Mouse (Mus musculus) stomach, postnatal 0 days (tissue): Measurements from ENCODE around the gene Reps2. TPM values are rescaled to one million over a fixed set of nuclear protein-coding genes. Genes with fewer than 3 reads are reported as not detected.

Source experiments
- ATAC-seq: fragments of 200-750 bp; cut with Nextera tagmentation; 2 replicates; pipeline ENCODE4 v1.8.0; 2017; ENCODE audit not compliant: low FRiP score, low TSS enrichment
- DNase-seq: peaks from one replicate; pipeline ENCODE4 v3.0.0-alpha.2; 2016; ENCODE audit warnings: low spot score
- H3K27ac ChIP-seq: fragments of 300-500 bp; sonication (generic); replicated peaks from 2 replicates; pipeline ENCODE4 v1.5.1; 2014; ENCODE audit warnings: mild to moderate bottlenecking, control low read depth
- H3K27me3 ChIP-seq: fragments of 300-500 bp; sonication (generic); 2 replicates; pipeline ENCODE4 v1.6.1; 2014; ENCODE audit warnings: low read length; ENCODE audit not compliant: control insufficient read depth, insufficient read depth
- H3K36me3 ChIP-seq: fragments of 300-500 bp; sonication (generic); 2 replicates; pipeline ENCODE4 v1.6.1; 2014; ENCODE audit warnings: low read length, mixed read lengths; ENCODE audit not compliant: control insufficient read depth, insufficient read depth
- H3K4me1 ChIP-seq: fragments of 300-500 bp; sonication (generic); replicated peaks from 2 replicates; pipeline ENCODE4 v1.6.1; 2014; ENCODE audit warnings: antibody characterized with exemption; ENCODE audit not compliant: control insufficient read depth, insufficient read depth
- H3K4me2 ChIP-seq: fragments of 300-500 bp; sonication (generic); replicated peaks from 2 replicates; pipeline ENCODE4 v1.6.1; 2014; ENCODE audit warnings: low read depth, mild to moderate bottlenecking, control low read depth, moderate library complexity
- H3K4me3 ChIP-seq: fragments of 300-500 bp; sonication (generic); 2 replicates; pipeline ENCODE4 v1.5.1; 2014; ENCODE audit warnings: low read depth, low read length, control low read depth
- H3K9ac ChIP-seq: fragments of 300-500 bp; sonication (generic); 2 replicates; pipeline ENCODE4 v1.6.1; 2014; ENCODE audit warnings: mild to moderate bottlenecking, low read length, control low read depth, mixed read lengths
- H3K9me3 ChIP-seq: fragments of 300-500 bp; sonication (generic); 2 replicates; pipeline ENCODE4 v1.6.1; 2016; ENCODE audit warnings: low read length; ENCODE audit not compliant: control insufficient read depth
- CTCF ChIP-seq: IDR thresholded peaks from 2 replicates; pipeline ENCODE4 v1.5.1; 2016; ENCODE audit warnings: antibody characterized with exemption, low read depth, mild to moderate bottlenecking, moderate library complexity
- EP300 ChIP-seq: optimal IDR thresholded peaks from 2 replicates; pipeline ENCODE3; 2016; ENCODE audit warnings: antibody characterized with exemption
- WGBS: fragments of 180-500 bp; shearing (Covaris S2); extraction: QIAGEN DNeasy Blood & Tissue Kit; methylation state at CpG from one replicate; pipeline ENCODE4 v1.1.7; 2014; 5-methylcytosine and 5-hydroxymethylcytosine counted together
- polyA plus RNA-seq: library from polyadenylated mRNA; unstranded; fragments of >200 nt; fragmentation: Nextera tagmentation; extraction: Ambion mirVana; gene quantifications from 2 replicates; pipeline ENCODE4 v1.2.1, GENCODE M21; 2015

Gene Reps2
- polyA plus RNA-seq, 1 experiment from 2014 or later, result 0.72 TPM

DNA sequence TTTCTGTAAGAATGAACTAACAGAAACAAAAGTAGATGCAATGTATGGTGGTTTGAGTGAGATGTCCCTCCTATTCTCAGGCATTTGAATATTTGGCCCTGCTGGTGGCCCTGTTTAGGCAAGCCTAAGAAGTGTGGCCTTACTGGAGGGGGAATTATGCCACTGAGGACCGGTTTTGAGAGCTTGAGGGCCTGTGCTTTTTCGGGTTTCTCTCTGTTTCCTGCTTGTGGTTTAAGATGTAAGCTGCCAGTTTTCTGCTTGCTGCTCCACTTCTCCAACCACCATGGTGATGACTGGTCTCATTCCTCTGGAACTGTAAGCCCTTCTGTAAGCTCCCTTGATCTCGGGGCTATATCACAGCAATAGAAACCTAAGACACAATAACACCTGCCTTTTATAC lies 142.5 kb downstream of the Reps2 start:
- H3K9ac ChIP-seq, result no peak overlapping the region
- TF ChIP-seq EP300 (no peak), CTCF (no peak)
- 78% methylated on average over 3 of the region's 3 CpGs for WGBS
- H3K4me3 ChIP-seq, result no peak overlapping the region
- ATAC-seq (no peak), DNase-seq (no peak)
- H3K4me2 ChIP-seq, result no peak overlapping the region
- H3K4me1 ChIP-seq, result no peaks in the 10 kb centered on the region
- no peak overlapping the region for H3K27ac ChIP-seq
- H3K9me3 ChIP-seq, result no peaks in the 10 kb centered on the region
- H3K36me3 ChIP-seq, result no peaks in the 10 kb centered on the region
- no peaks in the 10 kb centered on the region for H3K27me3 ChIP-seq

DNA sequence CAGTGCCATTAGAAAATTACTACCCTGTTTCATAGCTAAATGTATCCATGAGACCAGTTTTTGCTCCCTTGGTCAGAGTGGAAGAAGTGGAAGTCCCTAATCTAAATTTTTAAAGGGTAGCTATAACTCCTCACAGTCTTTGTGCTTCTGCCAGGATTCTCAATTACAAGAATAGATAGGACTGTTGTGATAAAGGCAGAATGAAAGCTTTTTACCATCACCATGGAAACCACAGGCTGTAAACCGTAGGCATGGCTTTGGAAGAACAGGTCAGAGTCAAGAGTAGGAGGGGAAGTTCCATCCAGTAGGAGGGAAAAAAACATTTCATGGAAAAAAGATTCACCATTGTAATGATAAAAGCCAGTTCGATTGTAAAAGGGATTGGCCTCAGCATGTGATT lies 147.0 kb downstream of the Reps2 start:
- WGBS, result 59% methylated on average over 2 of the region's 2 CpGs
- Histone ChIP-seq H3K36me3 (no peaks in the 10 kb centered on the region), H3K9me3 (no peaks in the 10 kb centered on the region), H3K4me1 (no peaks in the 10 kb centered on the region), H3K27ac (no peak overlapping the region), H3K4me2 (no peak overlapping the region), H3K27me3 (no peaks in the 10 kb centered on the region), H3K9ac (no peak overlapping the region), H3K4me3 (no peak overlapping the region)
- ATAC-seq (no peak), DNase-seq (no peak)
- TF ChIP-seq CTCF (no peak), EP300 (no peak)

DNA sequence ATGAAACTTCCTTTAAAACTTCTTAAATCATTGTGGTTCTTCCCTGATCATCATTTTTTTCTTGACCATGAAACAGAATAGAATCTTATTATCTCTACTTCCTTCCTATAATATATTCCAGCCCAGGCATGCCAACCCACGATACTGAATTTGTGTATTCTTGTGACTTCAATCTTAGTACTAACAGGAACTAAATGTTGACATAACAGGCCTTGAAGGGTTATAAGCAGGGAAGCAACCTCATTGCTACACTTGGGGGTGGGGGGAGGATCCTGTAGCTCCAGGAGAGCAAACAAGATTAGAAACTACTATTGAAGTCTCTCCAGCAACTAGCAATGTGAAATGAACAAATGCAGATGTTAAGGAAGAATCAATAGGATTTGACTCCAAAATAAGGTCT lies 154.8 kb downstream of the Reps2 start:
- Histone ChIP-seq H3K36me3 (no peaks in the 10 kb centered on the region), H3K4me3 (no peak overlapping the region), H3K9ac (no peak overlapping the region), H3K4me2 (no peak overlapping the region), H3K27me3 (no peaks in the 10 kb centered on the region), H3K9me3 (no peaks in the 10 kb centered on the region), H3K4me1 (no peaks in the 10 kb centered on the region), H3K27ac (no peak overlapping the region)
- no peak for TF ChIP-seq CTCF
- no peak for TF ChIP-seq EP300
- DNase-seq (no peak), ATAC-seq (no peak)
- 22% methylated on average over 1 of the region's 1 CpGs for WGBS

DNA sequence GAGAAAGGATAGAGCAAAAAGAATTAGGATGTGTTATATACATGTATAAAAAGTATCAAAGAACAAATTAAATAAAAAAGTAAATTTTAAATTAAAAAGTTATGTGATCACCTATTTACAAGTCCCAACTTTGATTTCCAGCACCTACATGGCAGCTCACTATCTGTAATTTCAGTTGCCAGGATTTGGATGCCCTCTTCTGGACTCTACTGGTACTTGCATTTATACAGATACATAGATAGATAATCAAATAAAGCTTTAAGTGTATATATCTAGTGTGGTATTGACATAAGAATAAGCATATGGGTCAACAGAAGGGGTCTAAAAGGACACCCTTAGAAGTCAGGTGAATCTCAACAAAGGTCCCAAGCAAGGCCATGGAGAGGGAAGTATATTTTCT lies 155.7 kb downstream of the Reps2 start:
- H3K4me1 ChIP-seq, result no peaks in the 10 kb centered on the region
- no peak overlapping the region for H3K27ac ChIP-seq
- no peak overlapping the region for H3K4me3 ChIP-seq
- H3K9me3 ChIP-seq, result no peaks in the 10 kb centered on the region
- no peaks in the 10 kb centered on the region for H3K27me3 ChIP-seq
- no peaks in the 10 kb centered on the region for H3K36me3 ChIP-seq
- ATAC-seq, result no peak
- H3K9ac ChIP-seq, result no peak overlapping the region
- no peak overlapping the region for H3K4me2 ChIP-seq
- DNase-seq, result no peak
- no peak for TF ChIP-seq EP300
- TF ChIP-seq CTCF, result peak; percentile 30

DNA sequence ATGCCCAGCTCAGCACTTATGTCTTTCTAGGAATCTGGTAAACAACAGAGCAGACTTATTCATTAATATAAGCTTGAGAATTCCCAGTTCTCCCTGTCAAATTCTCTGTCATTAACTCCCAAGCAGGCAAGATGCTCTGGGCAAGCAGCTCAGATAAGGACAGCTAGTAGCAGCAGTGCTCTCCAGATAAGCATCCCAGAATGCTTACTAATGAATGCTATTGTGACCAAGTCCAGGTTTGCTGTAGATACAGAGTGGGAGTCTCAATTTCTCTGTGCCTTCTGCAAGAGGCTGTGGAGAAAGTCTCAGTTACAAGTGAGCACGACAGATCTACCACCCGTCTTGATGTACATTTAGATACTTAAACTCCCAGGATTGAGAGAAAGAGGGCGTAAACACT lies 173.2 kb downstream of the Reps2 start:
- H3K9ac ChIP-seq, result no peak overlapping the region
- H3K4me1 ChIP-seq, result no peaks in the 10 kb centered on the region
- no peaks in the 10 kb centered on the region for H3K36me3 ChIP-seq
- no peaks in the 10 kb centered on the region for H3K27me3 ChIP-seq
- WGBS, result 70% methylated on average over 3 of the region's 3 CpGs
- no peak overlapping the region for H3K27ac ChIP-seq
- H3K4me3 ChIP-seq, result no peak overlapping the region
- no peaks in the 10 kb centered on the region for H3K9me3 ChIP-seq
- DNase-seq, result no peak
- TF ChIP-seq CTCF (no peak), EP300 (no peak)
- no peak overlapping the region for H3K4me2 ChIP-seq
- no peak for ATAC-seq

DNA sequence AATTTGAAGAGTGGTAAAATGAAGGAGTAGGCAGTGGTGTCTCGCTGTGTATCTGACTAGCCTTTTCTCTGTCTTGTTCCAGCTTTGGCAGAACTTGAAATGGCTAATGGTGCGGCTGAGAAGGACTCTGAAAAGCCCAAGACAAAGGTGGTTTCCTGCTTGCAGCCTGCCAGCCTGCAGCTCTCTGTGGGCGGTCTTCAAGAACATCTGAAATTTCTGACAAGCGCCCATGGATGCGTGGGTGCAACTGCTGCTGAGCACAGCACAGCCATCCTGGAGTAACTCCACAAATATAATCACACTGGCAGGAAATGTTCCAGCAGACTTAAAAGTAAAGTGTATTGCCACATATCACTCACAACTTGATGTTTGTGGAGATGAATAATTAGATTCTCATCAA lies 181.3 kb downstream of the Reps2 start:
- H3K4me3 ChIP-seq, result no peak overlapping the region
- H3K36me3 ChIP-seq, result no peaks in the 10 kb centered on the region
- H3K4me1 ChIP-seq, result no peaks in the 10 kb centered on the region
- TF ChIP-seq EP300 (no peak), CTCF (no peak)
- ATAC-seq (no peak), DNase-seq (no peak)
- no peak overlapping the region for H3K27ac ChIP-seq
- no peak overlapping the region for H3K4me2 ChIP-seq
- H3K27me3 ChIP-seq, result no peaks in the 10 kb centered on the region
- H3K9ac ChIP-seq, result no peak overlapping the region
- WGBS, result 77% methylated on average over 5 of the region's 5 CpGs
- H3K9me3 ChIP-seq, result no peaks in the 10 kb centered on the region
